Mouse (Mus musculus): ENCODE results near the gene Lrrc37a. TPM values are rescaled to one million over a fixed set of nuclear protein-coding genes. Genes with fewer than 3 reads are reported as not detected.

The Lrrc37a gene
- total and polyA plus RNA-seq, 3 experiments = not detected

DNA sequence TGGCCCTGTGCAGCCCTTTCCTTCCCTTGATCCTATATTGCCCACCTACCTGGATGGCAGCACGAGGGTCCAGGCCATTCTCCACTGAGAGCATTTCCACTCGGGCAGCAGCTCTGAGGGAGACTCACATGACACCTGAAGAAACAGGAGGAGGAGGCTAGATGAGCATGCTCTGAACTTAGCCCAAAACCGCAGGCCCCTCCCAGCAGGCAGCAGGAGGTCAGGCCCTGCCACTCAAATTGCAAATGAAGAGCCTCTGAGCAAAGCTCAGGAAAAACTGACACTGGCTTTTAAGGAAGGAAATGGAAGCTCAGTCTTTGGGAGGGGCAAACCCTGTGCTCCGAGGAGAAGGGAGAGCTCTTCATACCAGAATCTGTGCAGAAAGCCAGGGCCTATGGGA is 100.6 kb downstream of the Lrrc37a start:
- Histone ChIP-seq H3K9me3 (replicated peaks; ENCODE audit: insufficient read depth, low read length) (no peaks in the 10 kb centered on the region), H3K27me3 (ENCODE audit: control insufficient read depth in 1 of 2, insufficient read depth in 2 of 2, low read length in 2 of 2) (no peaks in the 10 kb centered on the region), H3K36me3 (ENCODE audit: control insufficient read depth in 1 of 2, insufficient read depth in 2 of 2, low read length in 2 of 2) (peaks cover 3 to 5% of the 10 kb centered on the region in 2 experiments; a peak in 3 of 4 replicates), H3K4me1 (ENCODE audit: control insufficient read depth in 1 of 2, insufficient read depth in 2 of 2, low read length in 2 of 2) (0 out of 4 replicates have a peak, but pooled peaks cover 0 to 3% of the 10 kb centered on the region in 2 experiments), H3K4me3 (ENCODE audit: control insufficient read depth in 1 of 2, insufficient read depth in 1 of 2, low read depth in 2 of 2, low read length in 2 of 2) (no peak overlapping the region), H3K79me2 (ENCODE audit: control insufficient read depth, insufficient read depth, low read length, poor library complexity) (no peaks in the 10 kb centered on the region), H3K9ac (ENCODE audit: control insufficient read depth, low read depth, low read length, poor library complexity, severe bottlenecking) (no peak overlapping the region), H3K27ac (ENCODE audit: control insufficient read depth, low read depth, low read length) (no peak overlapping the region)
- TF ChIP-seq MEF2A (IDR thresholded peaks at IDR 0.05; ENCODE audit: extremely low read depth, insufficient replicate concordance, low read depth, low read length, poor library complexity, severe bottlenecking) = no peak
- no peak for TF ChIP-seq SIN3A (IDR thresholded peaks at IDR 0.05; ENCODE audit: low read length)
- no peak for TF ChIP-seq RAD21 (IDR thresholded peaks at IDR 0.05; ENCODE audit: low read depth, low read length)
- no peak for DNase-seq (ENCODE audit: low read depth, low spot score)

DNA sequence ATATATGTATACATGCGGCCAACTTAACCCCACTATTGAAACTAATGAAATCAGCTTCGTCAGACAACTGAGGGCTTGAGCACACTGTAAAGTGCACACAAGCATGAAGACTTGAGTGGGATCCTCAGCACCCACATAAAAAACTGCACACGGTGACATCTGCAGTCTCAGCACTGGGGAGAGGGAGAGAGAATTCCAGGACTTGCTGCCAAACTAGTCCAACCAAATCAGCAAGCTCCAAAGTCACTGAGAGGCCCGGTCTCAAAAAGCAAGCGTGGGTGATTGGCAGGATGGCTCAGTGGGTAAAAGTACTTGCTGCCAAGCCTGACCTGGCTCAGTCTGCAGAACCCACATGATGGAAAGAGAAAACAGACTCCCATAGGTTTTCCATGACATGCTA is 101.7 kb downstream of the Lrrc37a start:
- peaks cover 3 to 5% of the 10 kb centered on the region in 2 experiments; a peak in 3 of 4 replicates for H3K36me3 ChIP-seq (ENCODE audit: control insufficient read depth in 1 of 2, insufficient read depth in 2 of 2, low read length in 2 of 2)
- no peak for DNase-seq (ENCODE audit: low read depth, low spot score)

GRCm38 (mm10) chr11:103402198-103402597 is 102.2 kb downstream of the Lrrc37a start:
- TF ChIP-seq NRF1 (IDR thresholded peaks at IDR 0.05; ENCODE audit: insufficient read depth, low read depth, low read length, poor library complexity, severe bottlenecking) = no peak
- TF ChIP-seq BHLHE40 (IDR thresholded peaks at IDR 0.05; ENCODE audit: borderline replicate concordance, low read depth, low read length) = no peak
- TF ChIP-seq EP300 (IDR thresholded peaks at IDR 0.05; ENCODE audit: low read depth in 1 of 2, low read length in 2 of 2) = no peak
- peak; percentile 54 for TF ChIP-seq SMC3 (IDR thresholded peaks at IDR 0.05; ENCODE audit: low read depth, low read length)
- TF ChIP-seq USF2 (IDR thresholded peaks at IDR 0.05; ENCODE audit: borderline replicate concordance in 1 of 2, insufficient read depth in 1 of 2, low read depth in 1 of 2, low read length in 2 of 2) = no peak
- peak; percentile 73 to 78 (median 77) for TF ChIP-seq CTCF (IDR thresholded peaks at IDR 0.05 in 2 of 3, conservative IDR thresholded peaks at IDR 0.05 in 1 of 3; ENCODE audit: control insufficient read depth in 1 of 3, insufficient read depth in 1 of 3, low read depth in 2 of 3, low read length in 3 of 3, poor library complexity in 1 of 3, severe bottlenecking in 1 of 3)
- TF ChIP-seq TCF12 (IDR thresholded peaks at IDR 0.05; ENCODE audit: low read depth, low read length) = no peak
- no peak for TF ChIP-seq MAFK (IDR thresholded peaks at IDR 0.05; ENCODE audit: borderline replicate concordance, low read depth, low read length)
- TF ChIP-seq MEF2A (IDR thresholded peaks at IDR 0.05; ENCODE audit: extremely low read depth, insufficient replicate concordance, low read depth, low read length, poor library complexity, severe bottlenecking) = no peak
- TF ChIP-seq ZC3H11A (IDR thresholded peaks at IDR 0.05; ENCODE audit: low read depth, low read length) = no peak
- peak; percentile 33 for TF ChIP-seq RAD21 (IDR thresholded peaks at IDR 0.05; ENCODE audit: low read depth, low read length)
- no peak for TF ChIP-seq MXI1 (IDR thresholded peaks at IDR 0.05; ENCODE audit: low read depth, low read length)
- H3K9ac ChIP-seq (ENCODE audit: control insufficient read depth, low read depth, low read length, poor library complexity, severe bottlenecking) = no peak overlapping the region
- H3K4me3 ChIP-seq (ENCODE audit: control insufficient read depth in 1 of 2, insufficient read depth in 1 of 2, low read depth in 2 of 2, low read length in 2 of 2) = no peak overlapping the region
- DNase-seq (ENCODE audit: low read depth, low spot score) = peak; percentile 60
- H3K4me1 ChIP-seq (ENCODE audit: control insufficient read depth in 1 of 2, insufficient read depth in 2 of 2, low read length in 2 of 2) = 0 out of 4 replicates have a peak, but pooled peaks cover 0 to 3% of the 10 kb centered on the region in 2 experiments
- no peaks in the 10 kb centered on the region for H3K27me3 ChIP-seq (ENCODE audit: control insufficient read depth in 1 of 2, insufficient read depth in 2 of 2, low read length in 2 of 2)
- H3K9me3 ChIP-seq (replicated peaks; ENCODE audit: insufficient read depth, low read length) = no peaks in the 10 kb centered on the region
- H3K36me3 ChIP-seq (ENCODE audit: control insufficient read depth in 1 of 2, insufficient read depth in 2 of 2, low read length in 2 of 2) = peaks cover 3 to 8% of the 10 kb centered on the region in 2 experiments; a peak in 3 of 4 replicates
- H3K79me2 ChIP-seq (ENCODE audit: control insufficient read depth, insufficient read depth, low read length, poor library complexity) = no peaks in the 10 kb centered on the region
- no peak overlapping the region for H3K27ac ChIP-seq (ENCODE audit: control insufficient read depth, low read depth, low read length)

More for the DNA sequence above, 101.7 kb downstream of the Lrrc37a start:
- no peak overlapping the region for H3K4me3 ChIP-seq (ENCODE audit: control insufficient read depth in 1 of 2, insufficient read depth in 1 of 2, low read depth in 2 of 2, low read length in 2 of 2)
- TF ChIP-seq SMC3 (IDR thresholded peaks at IDR 0.05; ENCODE audit: low read depth, low read length) = no peak
- TF ChIP-seq USF1 (IDR thresholded peaks at IDR 0.05; ENCODE audit: low read depth, low read length) = no peak
- no peak for TF ChIP-seq ETS1 (IDR thresholded peaks at IDR 0.05; ENCODE audit: low read depth, low read length)
- no peak for TF ChIP-seq GATA1 (IDR thresholded peaks at IDR 0.05; ENCODE audit: low read depth, low read length)
- TF ChIP-seq JUND (IDR thresholded peaks at IDR 0.05; ENCODE audit: low read depth, low read length) = no peak
- TF ChIP-seq USF2 (IDR thresholded peaks at IDR 0.05; ENCODE audit: borderline replicate concordance in 1 of 2, insufficient read depth in 1 of 2, low read depth in 1 of 2, low read length in 2 of 2) = no peak
- no peak for TF ChIP-seq TAL1 (IDR thresholded peaks at IDR 0.05; ENCODE audit: low read length)
- TF ChIP-seq RCOR1 (IDR thresholded peaks at IDR 0.05; ENCODE audit: low read depth, low read length) = no peak
- TF ChIP-seq TBP (IDR thresholded peaks at IDR 0.05; ENCODE audit: low read depth, low read length) = no peak
- no peak for TF ChIP-seq SIN3A (IDR thresholded peaks at IDR 0.05; ENCODE audit: low read length)
- no peak for TF ChIP-seq CHD2 (IDR thresholded peaks at IDR 0.05; ENCODE audit: low read length)
- TF ChIP-seq MAFK (IDR thresholded peaks at IDR 0.05; ENCODE audit: borderline replicate concordance, low read depth, low read length) = no peak
- TF ChIP-seq ZKSCAN1 (IDR thresholded peaks at IDR 0.05; ENCODE audit: low read depth, low read length) = no peak
- no peak for TF ChIP-seq GABPA (IDR thresholded peaks at IDR 0.05; ENCODE audit: low read depth, low read length)
- no peak for TF ChIP-seq ZMIZ1 (IDR thresholded peaks at IDR 0.05; ENCODE audit: low read depth, low read length)
- TF ChIP-seq MEF2A (IDR thresholded peaks at IDR 0.05; ENCODE audit: extremely low read depth, insufficient replicate concordance, low read depth, low read length, poor library complexity, severe bottlenecking) = no peak
- TF ChIP-seq CHD1 (IDR thresholded peaks at IDR 0.05; ENCODE audit: low read depth, low read length) = no peak
- no peak for TF ChIP-seq RAD21 (IDR thresholded peaks at IDR 0.05; ENCODE audit: low read depth, low read length)
- H3K9me3 ChIP-seq (replicated peaks; ENCODE audit: insufficient read depth, low read length) = no peaks in the 10 kb centered on the region
- 0 out of 4 replicates have a peak, but pooled peaks cover 0 to 3% of the 10 kb centered on the region in 2 experiments for H3K4me1 ChIP-seq (ENCODE audit: control insufficient read depth in 1 of 2, insufficient read depth in 2 of 2, low read length in 2 of 2)
- H3K79me2 ChIP-seq (ENCODE audit: control insufficient read depth, insufficient read depth, low read length, poor library complexity) = no peaks in the 10 kb centered on the region
- no peak overlapping the region for H3K27ac ChIP-seq (ENCODE audit: control insufficient read depth, low read depth, low read length)
- H3K9ac ChIP-seq (ENCODE audit: control insufficient read depth, low read depth, low read length, poor library complexity, severe bottlenecking) = no peak overlapping the region
- no peaks in the 10 kb centered on the region for H3K27me3 ChIP-seq (ENCODE audit: control insufficient read depth in 1 of 2, insufficient read depth in 2 of 2, low read length in 2 of 2)

Data from MEL (cell line).